Mouse (Mus musculus): Measurements from ENCODE around the gene Pmf1. TPM values are rescaled to one million over a fixed set of nuclear protein-coding genes. Genes with fewer than 3 reads are reported as not detected.

Gene Pmf1
- polyA plus RNA-seq (2015; fragmentation: Nextera tagmentation; extraction: Ambion mirVana) = 98.2 and 98.4 TPM in 2 replicates

DNA sequence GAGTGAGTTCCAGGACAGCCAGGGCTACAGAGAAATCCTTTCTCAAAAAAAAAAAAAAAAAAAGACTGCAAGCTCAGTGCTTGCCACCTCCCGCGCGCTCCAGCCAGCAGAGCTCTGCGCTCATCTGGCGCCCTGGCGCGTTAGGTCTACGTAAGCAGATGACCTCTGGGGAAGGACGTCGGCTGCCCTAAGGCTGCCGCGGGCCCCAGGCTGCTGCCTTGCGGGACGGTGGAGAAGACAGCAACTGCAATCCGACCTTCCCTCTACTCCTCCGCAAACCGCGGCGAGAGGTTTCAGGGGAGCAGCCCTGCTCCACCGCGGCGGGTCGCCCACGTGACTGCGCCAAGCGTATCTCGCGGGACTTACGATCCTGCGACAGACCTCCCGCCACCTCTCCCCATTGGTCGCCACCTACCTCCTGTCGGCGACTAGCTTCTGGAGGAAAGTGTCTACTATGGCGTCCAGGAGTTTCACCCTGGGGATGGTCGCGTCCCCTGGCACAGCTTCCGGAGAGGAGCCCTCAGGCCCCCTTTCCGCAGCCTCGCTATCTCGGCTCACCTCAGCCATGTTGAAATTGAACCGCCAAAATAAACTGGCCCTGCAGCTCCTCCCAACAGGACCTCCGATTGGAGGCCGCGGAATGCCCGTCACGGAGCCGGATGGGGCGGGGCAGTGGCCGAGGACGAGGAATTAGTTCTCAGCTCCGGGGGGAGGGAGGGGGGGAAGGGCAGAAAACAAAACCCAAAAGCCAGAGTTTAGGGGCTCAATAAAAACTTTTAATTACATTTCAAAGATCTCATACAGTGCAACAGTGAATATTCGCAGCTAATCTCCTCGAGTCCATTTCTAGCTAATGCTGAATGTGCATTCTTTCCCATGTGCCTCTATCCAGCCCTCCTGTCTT, at the start of gene Pmf1:
TSS of gene Pmf1 (minus strand) at position 591 of the 904 bp plus-strand sequence.
- H3K27me3 ChIP-seq (ENCODE audit: control insufficient read depth, insufficient read depth, low read length) = no peaks in the 10 kb centered on the region
- peak within 1 kb of the TSS; percentile 94 for H3K9ac ChIP-seq (ENCODE audit: low read length)
- ATAC-seq (replicated peaks; ENCODE audit: extremely low read depth, insufficient read depth, low FRiP score) = peak; percentile 90
- peak within 1 kb of the TSS; percentile 85 for H3K4me2 ChIP-seq (ENCODE audit: low read depth, low read length)
- H3K4me3 ChIP-seq (ENCODE audit: low read length) = peak within 1 kb of the TSS; percentile 71
- H3K36me3 ChIP-seq (ENCODE audit: control insufficient read depth, insufficient read depth) = peaks cover 6% of the 10 kb centered on the region; the same call in 1 of the 2 replicates
- no peaks in the 10 kb centered on the region for H3K9me3 ChIP-seq (replicated peaks; ENCODE audit: control insufficient read depth, low read length)
- peak within 1 kb of the TSS; percentile 98 for H3K27ac ChIP-seq (ENCODE audit: low read length)
- peaks cover 17% of the 10 kb centered on the region for H3K4me1 ChIP-seq (ENCODE audit: control insufficient read depth, insufficient read depth, low read length)
- WGBS = 0% methylated on average over 54 of the region's 54 CpGs

DNA sequence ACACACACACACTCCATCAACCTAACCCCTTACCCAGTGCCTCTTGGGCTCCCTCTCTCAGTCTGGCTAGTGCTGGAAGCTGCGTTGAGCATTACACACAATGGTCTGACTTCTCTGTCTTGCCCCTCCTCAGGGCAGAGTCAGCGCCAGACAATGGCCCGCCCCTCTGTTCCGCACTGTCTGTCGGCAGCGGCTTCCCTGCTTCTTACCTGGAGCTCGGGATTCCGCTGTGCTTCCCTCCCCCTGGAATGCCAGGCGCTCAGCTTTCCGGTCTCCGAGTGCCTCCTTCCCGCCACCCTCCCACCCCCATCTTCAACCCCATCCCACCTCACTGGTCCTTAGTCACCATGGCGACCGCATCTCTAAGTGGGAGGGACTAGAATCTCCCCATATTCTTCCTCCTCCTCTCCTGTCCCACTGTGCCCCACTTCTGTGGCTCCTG, 48.7 kb upstream of the Pmf1 start:
- Histone ChIP-seq H3K9ac (ENCODE audit: low read length) (no peak overlapping the region), H3K27me3 (ENCODE audit: control insufficient read depth, insufficient read depth, low read length) (peaks cover 14% of the 10 kb centered on the region), H3K4me2 (ENCODE audit: low read depth, low read length) (no peak overlapping the region), H3K4me1 (ENCODE audit: control insufficient read depth, insufficient read depth, low read length) (no peaks in the 10 kb centered on the region), H3K9me3 (replicated peaks; ENCODE audit: control insufficient read depth, low read length) (no peaks in the 10 kb centered on the region), H3K36me3 (ENCODE audit: control insufficient read depth, insufficient read depth) (no peaks in the 10 kb centered on the region), H3K4me3 (ENCODE audit: low read length) (no peak overlapping the region), H3K27ac (ENCODE audit: low read length) (no peak overlapping the region)
- ATAC-seq (replicated peaks; ENCODE audit: extremely low read depth, insufficient read depth, low FRiP score) = no peak
- 3% methylated on average over 14 of the region's 14 CpGs for WGBS

- no peak overlapping the region for H3K27ac ChIP-seq (ENCODE audit: low read length)
- peaks cover 17% of the 10 kb centered on the region for H3K27me3 ChIP-seq (ENCODE audit: control insufficient read depth, insufficient read depth, low read length)
- no peak for ATAC-seq (replicated peaks; ENCODE audit: extremely low read depth, insufficient read depth, low FRiP score)
- no peaks in the 10 kb centered on the region for H3K4me1 ChIP-seq (ENCODE audit: control insufficient read depth, insufficient read depth, low read length)
- no peak overlapping the region for H3K4me3 ChIP-seq (ENCODE audit: low read length)
- no peak overlapping the region for H3K9ac ChIP-seq (ENCODE audit: low read length)
- H3K4me2 ChIP-seq (ENCODE audit: low read depth, low read length) = no peak overlapping the region
- WGBS = 64% methylated on average over 7 of the region's 7 CpGs
- no peaks in the 10 kb centered on the region for H3K9me3 ChIP-seq (replicated peaks; ENCODE audit: control insufficient read depth, low read length)
- no peaks in the 10 kb centered on the region for H3K36me3 ChIP-seq (ENCODE audit: control insufficient read depth, insufficient read depth)
These were observed 46.8 kb upstream of the Pmf1 start for GRCm38 (mm10) chr3:88456746-88457532.

DNA sequence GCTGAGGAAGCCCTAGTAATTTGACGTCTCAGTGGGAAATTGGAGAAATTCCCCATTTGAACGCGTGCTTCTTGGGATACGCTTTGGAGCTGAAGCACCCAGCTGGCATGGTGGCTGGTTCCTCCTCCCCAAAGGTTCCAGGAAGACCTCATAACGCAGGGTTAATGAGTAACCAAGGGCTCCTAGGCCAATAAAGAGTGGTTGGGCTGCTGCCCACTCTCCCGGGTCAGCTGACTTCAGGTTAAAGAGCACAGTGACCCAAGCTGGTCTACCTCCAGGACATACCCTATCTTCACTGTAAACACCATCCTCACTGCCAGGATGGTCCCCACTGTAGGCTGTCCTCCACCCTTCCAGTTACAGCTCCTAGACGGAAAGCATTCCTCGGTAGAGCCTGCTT, 46.2 kb upstream of the Pmf1 start:
- Histone ChIP-seq H3K4me1 (ENCODE audit: control insufficient read depth, insufficient read depth, low read length) (no peaks in the 10 kb centered on the region), H3K27me3 (ENCODE audit: control insufficient read depth, insufficient read depth, low read length) (peaks cover 17% of the 10 kb centered on the region), H3K4me2 (ENCODE audit: low read depth, low read length) (no peak overlapping the region), H3K9ac (ENCODE audit: low read length) (no peak overlapping the region), H3K27ac (ENCODE audit: low read length) (no peak overlapping the region), H3K9me3 (replicated peaks; ENCODE audit: control insufficient read depth, low read length) (no peaks in the 10 kb centered on the region), H3K36me3 (ENCODE audit: control insufficient read depth, insufficient read depth) (no peaks in the 10 kb centered on the region), H3K4me3 (ENCODE audit: low read length) (no peak overlapping the region)
- WGBS = 81% methylated on average over 8 of the region's 8 CpGs
- no peak for ATAC-seq (replicated peaks; ENCODE audit: extremely low read depth, insufficient read depth, low FRiP score)

GRCm38 (mm10) chr3:88455588-88456264, 45.6 kb upstream of the Pmf1 start:
- no peak overlapping the region for H3K9ac ChIP-seq (ENCODE audit: low read length)

DNA sequence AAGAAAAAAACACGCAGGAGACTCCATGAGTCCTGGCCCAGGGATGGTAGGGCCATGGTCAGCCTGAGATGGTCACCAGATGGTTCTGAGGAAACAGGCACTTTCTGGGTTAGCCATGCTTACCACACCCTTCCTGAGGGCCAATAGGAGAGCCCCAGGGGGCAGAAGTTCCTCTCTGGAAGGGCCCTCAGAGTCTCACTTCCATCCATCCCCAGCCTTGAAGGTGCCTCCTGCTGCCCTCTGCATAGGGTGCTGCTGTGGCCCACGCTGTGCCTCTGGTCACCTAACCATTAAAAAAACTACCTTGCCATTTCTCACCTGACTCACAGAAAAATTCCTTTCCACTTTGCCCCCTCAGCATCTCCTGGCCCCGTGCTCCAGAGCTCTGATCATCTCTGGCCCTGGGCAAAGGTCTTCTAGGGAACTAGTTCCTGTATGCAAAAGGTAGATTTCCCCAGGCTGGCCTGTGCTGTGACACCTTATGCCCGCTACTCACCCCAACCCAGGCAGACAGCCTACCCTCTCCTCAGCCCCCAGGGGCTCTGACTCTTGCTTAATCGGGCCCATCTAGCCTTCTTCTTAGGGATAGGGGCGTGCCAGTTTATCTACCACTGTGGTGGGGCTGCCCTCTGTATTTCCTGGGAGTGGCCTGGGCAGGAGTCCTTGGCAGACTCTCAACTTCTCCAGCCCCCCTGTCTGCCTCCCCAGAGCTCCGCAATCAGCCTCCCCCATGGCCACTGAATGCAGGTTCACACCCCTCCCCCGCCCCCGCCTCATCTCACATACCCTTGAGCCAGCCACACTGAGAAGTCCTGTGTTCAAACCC, 44.8 kb upstream of the Pmf1 start:
- no peaks in the 10 kb centered on the region for H3K9me3 ChIP-seq (replicated peaks; ENCODE audit: control insufficient read depth, low read length)

More at GRCm38 (mm10) chr3:88455588-88456264, 45.6 kb upstream of the Pmf1 start:
- Histone ChIP-seq H3K9me3 (replicated peaks; ENCODE audit: control insufficient read depth, low read length) (no peaks in the 10 kb centered on the region), H3K4me1 (ENCODE audit: control insufficient read depth, insufficient read depth, low read length) (no peaks in the 10 kb centered on the region), H3K27me3 (ENCODE audit: control insufficient read depth, insufficient read depth, low read length) (peaks cover 17% of the 10 kb centered on the region), H3K4me2 (ENCODE audit: low read depth, low read length) (no peak overlapping the region), H3K4me3 (ENCODE audit: low read length) (no peak overlapping the region), H3K27ac (ENCODE audit: low read length) (no peak overlapping the region), H3K36me3 (ENCODE audit: control insufficient read depth, insufficient read depth) (no peaks in the 10 kb centered on the region)
- no peak for ATAC-seq (replicated peaks; ENCODE audit: extremely low read depth, insufficient read depth, low FRiP score)
- WGBS = 68% methylated on average over 18 of the region's 18 CpGs

GRCm38 (mm10) chr3:88453986-88454385, 43.9 kb upstream of the Pmf1 start:
- no peak overlapping the region for H3K4me3 ChIP-seq (ENCODE audit: low read length)
- no peak for ATAC-seq (replicated peaks; ENCODE audit: extremely low read depth, insufficient read depth, low FRiP score)
- no peaks in the 10 kb centered on the region for H3K36me3 ChIP-seq (ENCODE audit: control insufficient read depth, insufficient read depth)
- peaks cover 14% of the 10 kb centered on the region for H3K27me3 ChIP-seq (ENCODE audit: control insufficient read depth, insufficient read depth, low read length)
- 75% methylated on average over 8 of the region's 8 CpGs for WGBS
- no peak overlapping the region for H3K4me2 ChIP-seq (ENCODE audit: low read depth, low read length)
- no peaks in the 10 kb centered on the region; the same call in none of the 2 replicates for H3K4me1 ChIP-seq (ENCODE audit: control insufficient read depth, insufficient read depth, low read length)
- no peak overlapping the region for H3K9ac ChIP-seq (ENCODE audit: low read length)
- no peaks in the 10 kb centered on the region for H3K9me3 ChIP-seq (replicated peaks; ENCODE audit: control insufficient read depth, low read length)
- H3K27ac ChIP-seq (ENCODE audit: low read length) = peak overlapping the region; percentile 13; the same call in 1 of the 2 replicates

More for the DNA sequence above, 44.8 kb upstream of the Pmf1 start:
- ATAC-seq (replicated peaks; ENCODE audit: extremely low read depth, insufficient read depth, low FRiP score) = peak; percentile 33; the same call in 1 of the 2 replicates
- Histone ChIP-seq H3K27ac (ENCODE audit: low read length) (0 out of 2 replicates have a peak overlapping the region, but pooled peaks have one; percentile 7), H3K4me3 (ENCODE audit: low read length) (no peak overlapping the region), H3K27me3 (ENCODE audit: control insufficient read depth, insufficient read depth, low read length) (peaks cover 20% of the 10 kb centered on the region), H3K36me3 (ENCODE audit: control insufficient read depth, insufficient read depth) (no peaks in the 10 kb centered on the region), H3K4me1 (ENCODE audit: control insufficient read depth, insufficient read depth, low read length) (no peaks in the 10 kb centered on the region), H3K4me2 (ENCODE audit: low read depth, low read length) (no peak overlapping the region), H3K9ac (ENCODE audit: low read length) (no peak overlapping the region)
- WGBS = 44% methylated on average over 9 of the region's 9 CpGs

DNA sequence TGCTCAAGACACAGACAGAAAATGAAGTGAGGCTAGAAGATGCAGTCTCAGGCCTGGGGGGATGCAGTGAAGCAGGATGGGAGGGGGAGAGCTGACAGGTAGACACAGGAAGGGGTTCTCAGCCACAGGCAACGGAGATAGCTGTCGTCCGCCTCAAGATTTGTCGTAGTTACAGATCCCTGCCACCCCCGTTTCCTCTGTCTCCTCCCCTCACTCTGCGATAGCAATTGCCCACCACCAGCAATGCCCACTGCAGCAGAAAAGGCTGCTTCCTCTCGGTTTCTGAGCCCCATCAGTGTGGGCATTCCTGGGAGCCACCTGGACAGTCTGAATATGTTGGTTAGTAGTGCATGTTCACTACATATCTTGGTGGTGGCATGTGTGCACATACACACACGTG, 43.2 kb upstream of the Pmf1 start:
- ATAC-seq (replicated peaks; ENCODE audit: extremely low read depth, insufficient read depth, low FRiP score) = no peak
- no peak overlapping the region for H3K27ac ChIP-seq (ENCODE audit: low read length)
- H3K4me1 ChIP-seq (ENCODE audit: control insufficient read depth, insufficient read depth, low read length) = no peaks in the 10 kb centered on the region; the same call in none of the 2 replicates
- whole genome bisulfite sequencing = 38% methylated on average over 8 of the region's 8 CpGs
- no peaks in the 10 kb centered on the region for H3K9me3 ChIP-seq (replicated peaks; ENCODE audit: control insufficient read depth, low read length)
- no peak overlapping the region for H3K9ac ChIP-seq (ENCODE audit: low read length)
- H3K4me2 ChIP-seq (ENCODE audit: low read depth, low read length) = no peak overlapping the region
- H3K36me3 ChIP-seq (ENCODE audit: control insufficient read depth, insufficient read depth) = no peaks in the 10 kb centered on the region
- peaks cover 11% of the 10 kb centered on the region for H3K27me3 ChIP-seq (ENCODE audit: control insufficient read depth, insufficient read depth, low read length)
- H3K4me3 ChIP-seq (ENCODE audit: low read length) = no peak overlapping the region

Data from heart, embryonic 16.5 days (tissue).